Mouse (Mus musculus) megakaryocyte, embryonic 14.5 days (primary cell): Measurements from ENCODE around the gene Cacna1d.

ENCODE experiments used
- FLI1 ChIP-seq: IDR thresholded peaks from 2 replicates; pipeline ENCODE4 v1.6.1; 2012; ENCODE audit warnings: low read length, inconsistent platforms, mixed read lengths
- GATA1 ChIP-seq: IDR thresholded peaks from 3 replicates; pipeline ENCODE4 v1.6.1; 2012; ENCODE audit warnings: mixed read lengths, low read length, inconsistent platforms, borderline replicate concordance

DNA sequence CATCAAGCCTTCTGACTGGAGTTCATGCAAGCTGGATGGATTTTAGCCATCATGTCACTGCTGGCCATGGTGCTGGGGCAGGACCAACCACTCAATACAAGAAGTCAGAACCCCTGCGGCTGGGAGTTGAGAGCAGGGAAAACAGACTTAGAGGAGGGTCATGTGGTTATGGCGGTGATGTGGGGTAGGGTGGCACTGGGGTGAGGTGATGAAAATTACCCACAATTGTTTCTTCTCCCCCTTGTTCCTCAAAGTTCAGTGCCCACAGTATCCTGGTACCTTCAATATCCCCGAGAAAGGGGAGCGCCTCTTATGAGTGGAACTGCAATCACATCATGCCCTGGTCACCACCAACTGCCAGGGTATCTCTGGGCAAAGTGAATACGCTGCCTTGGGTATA is 239.9 kb downstream of the Cacna1d start:
- TF ChIP-seq GATA1 (no peak), FLI1 (no peak)
